ENCODE assay signal across 12 mouse cellular contexts in the genomic region with DNA sequence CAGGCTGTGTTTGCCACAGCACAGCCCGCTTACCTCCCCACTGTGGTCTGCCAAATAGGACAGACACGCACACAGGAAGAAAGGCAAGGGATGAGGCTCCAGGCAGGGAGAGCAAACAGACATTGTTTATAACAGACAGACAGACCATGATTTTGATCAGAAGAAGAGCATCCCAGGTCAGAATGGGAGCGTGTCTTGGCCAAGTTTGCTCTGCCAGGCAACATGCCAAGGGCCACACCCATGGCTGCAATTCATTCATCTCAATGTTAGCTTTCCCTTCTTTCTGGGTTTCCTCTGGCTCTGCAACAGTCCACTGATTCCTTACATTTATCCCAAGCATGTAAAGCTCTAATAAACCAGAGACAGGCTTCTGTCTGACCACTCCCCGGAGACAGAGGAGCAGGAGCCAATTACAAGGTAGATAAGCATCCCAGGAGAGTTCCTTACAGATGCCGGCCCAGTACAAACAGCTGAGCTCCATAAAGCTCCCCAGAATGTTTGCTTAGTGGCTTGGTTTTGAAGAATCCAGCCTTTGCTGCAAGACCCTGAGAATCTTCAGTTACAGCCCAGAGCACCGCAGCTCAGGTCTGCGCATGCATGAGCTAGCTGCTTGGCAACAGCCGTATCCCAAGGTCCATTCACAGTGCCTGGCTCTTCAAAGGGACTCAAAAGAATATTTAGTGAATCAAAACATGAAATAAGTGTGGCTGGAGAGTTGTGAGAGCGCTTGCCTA. TPM values are rescaled to one million over a fixed set of nuclear protein-coding genes. Genes with fewer than 3 reads are reported as not detected.
DNase-seq lines count a peak whose midpoint lies in the region; ATAC-seq and TF ChIP-seq lines count a peak whose summit lies in the region.
"Had no signal": no experiment of that assay in that cellular context is flagged by ENCODE, and none has a peak within 500 bp of the region (broad histone marks: within the 10 kb centered on the region; RNA-seq: fewer than 3 reads in every experiment).

No protein-coding gene starts in this region.

- 75% methylated on average over 9 of the region's 9 CpGs for WGBS in forebrain, embryonic 12.5 days
- WGBS in forebrain, embryonic 13.5 days = 66% methylated on average over 9 of the region's 9 CpGs
- 25% methylated on average over 9 of the region's 9 CpGs for WGBS in hindbrain, postnatal 0 days
- WGBS in midbrain, embryonic 10.5 days = 69% methylated on average over 9 of the region's 9 CpGs

- no peak overlapping the region for H3K4me3 ChIP-seq in forebrain, embryonic 12.5 days (replicated peaks)
- no peak overlapping the region for H3K4me3 ChIP-seq in forebrain, embryonic 13.5 days
- no peak overlapping the region for H3K4me3 ChIP-seq in hindbrain, postnatal 0 days (ENCODE audit: low read length)
- H3K4me3 ChIP-seq in midbrain, embryonic 10.5 days = no peak overlapping the region
- H3K4me3 ChIP-seq: heart, embryonic 15.5 days; megakaryocyte, embryonic 14.5 days had no signal

- no peaks in the 10 kb centered on the region for H3K9me3 ChIP-seq in forebrain, embryonic 12.5 days
- 0 out of 2 replicates have a peak, but pooled peaks cover 6% of the 10 kb centered on the region for H3K9me3 ChIP-seq in forebrain, embryonic 13.5 days (replicated peaks)
- no peaks in the 10 kb centered on the region for H3K9me3 ChIP-seq in hindbrain, postnatal 0 days (ENCODE audit: low read length)
- H3K9me3 ChIP-seq in midbrain, embryonic 10.5 days (replicated peaks) = 0 out of 2 replicates have a peak, but pooled peaks cover 3% of the 10 kb centered on the region
- H3K9me3 ChIP-seq: heart, embryonic 15.5 days had no signal

- no peak for ATAC-seq in forebrain, embryonic 12.5 days (ENCODE audit: low FRiP score)
- no peak for ATAC-seq in forebrain, embryonic 13.5 days
- ATAC-seq in hindbrain, postnatal 0 days = peak; percentile 35; the same call in 1 of the 2 replicates

- DNase-seq in MN1 (ENCODE audit: low spot score) = peak; percentile 82
- DNase-seq in hindbrain, postnatal 0 days (ENCODE audit: low spot score) = peak; percentile 50
- no peak for DNase-seq in midbrain, embryonic 10.5 days (ENCODE audit: low spot score)
- no peak for DNase-seq in c-Kit-positive CD71-positive TER-119-positive erythroid progenitor cells, embryonic 14.5 days (ENCODE audit: low spot score)
- no peak for DNase-seq in right cerebral cortex, postnatal 10 days (ENCODE audit: low spot score in 2 of 2)
- no peak for DNase-seq in cerebellum, adult 8-10 months
- DNase-seq: kidney, postnatal 14 days; left cerebral cortex, postnatal 4 days had no signal

- peaks cover 15% of the 10 kb centered on the region for H3K27me3 ChIP-seq in forebrain, embryonic 12.5 days
- 0 out of 2 replicates have a peak, but pooled peaks cover 2% of the 10 kb centered on the region for H3K27me3 ChIP-seq in forebrain, embryonic 13.5 days
- H3K27me3 ChIP-seq in hindbrain, postnatal 0 days (ENCODE audit: insufficient read depth, low read length) = no peaks in the 10 kb centered on the region
- H3K27me3 ChIP-seq in midbrain, embryonic 10.5 days (ENCODE audit: low read depth, poor library complexity, severe bottlenecking) = peaks cover 17% of the 10 kb centered on the region
- H3K27me3 ChIP-seq: heart, embryonic 15.5 days had no signal

- peak overlapping the region; percentile 19; the same call in 1 of the 2 replicates for H3K27ac ChIP-seq in forebrain, embryonic 12.5 days
- H3K27ac ChIP-seq in forebrain, embryonic 13.5 days = no peak overlapping the region
- 0 out of 2 replicates have a peak overlapping the region, but pooled peaks have one; percentile 8 for H3K27ac ChIP-seq in hindbrain, postnatal 0 days
- peak overlapping the region; percentile 24; the same call in 1 of the 2 replicates for H3K27ac ChIP-seq in midbrain, embryonic 10.5 days (replicated peaks)
- H3K27ac ChIP-seq: heart, embryonic 15.5 days had no signal

- no peak for TF ChIP-seq CTCF in hindbrain, postnatal 0 days (IDR thresholded peaks at IDR 0.05; ENCODE audit: low read depth)

- no peak overlapping the region for H3K4me2 ChIP-seq in forebrain, embryonic 12.5 days
- H3K4me2 ChIP-seq in forebrain, embryonic 13.5 days = no peak overlapping the region
- no peak overlapping the region for H3K4me2 ChIP-seq in hindbrain, postnatal 0 days (ENCODE audit: low read depth, low read length)
- H3K4me2 ChIP-seq: heart, embryonic 15.5 days had no signal

- peaks cover 26% of the 10 kb centered on the region for H3K4me1 ChIP-seq in forebrain, embryonic 12.5 days
- H3K4me1 ChIP-seq in forebrain, embryonic 13.5 days = peaks cover 21% of the 10 kb centered on the region
- peaks cover 8% of the 10 kb centered on the region for H3K4me1 ChIP-seq in hindbrain, postnatal 0 days (ENCODE audit: insufficient read depth, low read length)
- peaks cover 37% of the 10 kb centered on the region for H3K4me1 ChIP-seq in midbrain, embryonic 10.5 days

- no peak overlapping the region for H3K9ac ChIP-seq in forebrain, embryonic 12.5 days
- H3K9ac ChIP-seq in forebrain, embryonic 13.5 days = no peak overlapping the region
- H3K9ac ChIP-seq in hindbrain, postnatal 0 days (replicated peaks; ENCODE audit: low read length) = no peak overlapping the region
- H3K9ac ChIP-seq: heart, embryonic 15.5 days had no signal

- H3K36me3 ChIP-seq in forebrain, embryonic 12.5 days (replicated peaks) = no peaks in the 10 kb centered on the region
- no peaks in the 10 kb centered on the region for H3K36me3 ChIP-seq in forebrain, embryonic 13.5 days (ENCODE audit: poor library complexity, severe bottlenecking)
- H3K36me3 ChIP-seq in hindbrain, postnatal 0 days (ENCODE audit: insufficient read depth, low read length) = no peaks in the 10 kb centered on the region
- H3K36me3 ChIP-seq in midbrain, embryonic 10.5 days = no peaks in the 10 kb centered on the region
- H3K36me3 ChIP-seq: heart, embryonic 15.5 days had no signal

RNA-seq across cellular contexts. Expression of gene Tspan18, which starts 5.2 kb away (rescaled TPM):
- 31.2 and 32.5 TPM in 2 replicates for polyA plus RNA-seq in forebrain, embryonic 12.5 days (2016; fragmentation: Nextera tagmentation; extraction: Ambion mirVana)
- polyA plus RNA-seq in forebrain, embryonic 13.5 days (2015; fragmentation: Nextera tagmentation; extraction: Ambion mirVana) = 22.2 and 26.5 TPM in 2 replicates
- 23.5 and 26.2 TPM in 2 replicates for total RNA-seq in hindbrain, postnatal 0 days (2014; rRNA removed)
- 11.1 and 12.3 TPM in 2 replicates for polyA plus RNA-seq in hindbrain, postnatal 0 days (2015; fragmentation: Nextera tagmentation; extraction: Ambion mirVana)
- polyA plus RNA-seq in midbrain, embryonic 10.5 days (2016; fragmentation: Nextera tagmentation; extraction: Ambion mirVana) = 45.0 and 48.4 TPM in 2 replicates

Comparison
In these comparisons a context has a peak if more than half of its experiments do, and no peak if none do; other contexts are left out.
1. DNase-seq: peak in MN1 (single experiment) and hindbrain, postnatal 0 days (single experiment); none in midbrain, embryonic 10.5 days (single experiment), c-Kit-positive CD71-positive TER-119-positive erythroid progenitor cells, embryonic 14.5 days (single experiment), right cerebral cortex, postnatal 10 days (0 of 2) and cerebellum, adult 8-10 months (single experiment).